Mouse (Mus musculus) ES-E14 (cell line): ENCODE data around the gene Zc3h12c.

Source experiments
- HCFC1 ChIP-seq: IDR thresholded peaks from 2 replicates; pipeline ENCODE4 v1.6.1; 2012; ENCODE audit warnings: low read length, inconsistent platforms, borderline replicate concordance; ENCODE audit not compliant: insufficient read depth
- MAFK ChIP-seq: IDR thresholded peaks from 2 replicates; pipeline ENCODE4 v1.6.1; 2014; ENCODE audit warnings: mild to moderate bottlenecking, low read depth, low read length, inconsistent platforms; ENCODE audit not compliant: insufficient read depth
- ZC3H11A ChIP-seq: IDR thresholded peaks from 2 replicates; pipeline ENCODE4 v1.6.1; 2012; ENCODE audit warnings: low read depth, mild to moderate bottlenecking, inconsistent platforms, low read length, borderline replicate concordance

DNA sequence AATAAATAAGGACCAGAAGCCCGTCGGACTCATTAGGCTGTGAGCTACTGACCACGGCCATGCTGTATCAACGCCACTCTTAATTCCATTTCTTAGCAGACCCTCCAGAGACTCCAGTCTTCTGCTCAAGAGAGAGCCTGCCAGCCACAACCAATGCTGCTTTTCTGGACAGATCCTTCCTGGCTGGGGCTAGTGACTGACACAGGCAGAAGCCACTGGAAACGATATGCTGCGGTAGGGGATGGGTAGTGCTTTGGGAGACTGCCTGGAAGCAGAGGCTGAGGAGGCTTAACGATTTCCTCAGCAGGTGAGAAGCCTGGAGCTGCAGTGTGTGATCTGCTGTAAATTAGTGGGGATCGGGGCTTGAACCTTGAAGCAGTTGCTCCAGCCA is 64.2 kb downstream of the Zc3h12c start:
- TF ChIP-seq HCFC1 (no peak), ZC3H11A (no peak), MAFK (no peak)
